Mouse (Mus musculus): ENCODE results near the gene Pnma1. TPM values are rescaled to one million over a fixed set of nuclear protein-coding genes. Genes with fewer than 3 reads are reported as not detected.

The Pnma1 gene
- total RNA-seq, 1 experiment from 2014 or later = 0.64 TPM

GRCm38 (mm10) chr12:84178052-84178451 is 29.8 kb upstream of the Pnma1 start:
- no peak for DNase-seq

- DNase-seq = no peak
Measured at GRCm38 (mm10) chr12:84176886-84177765, 28.8 kb upstream of the Pnma1 start.

GRCm38 (mm10) chr12:84176126-84176769 is 28.0 kb upstream of the Pnma1 start:
- no peak for DNase-seq

- DNase-seq = peak; percentile 89
Measured at GRCm38 (mm10) chr12:84175659-84176061, 27.4 kb upstream of the Pnma1 start.

GRCm38 (mm10) chr12:84174871-84175270 is 26.6 kb upstream of the Pnma1 start:
- DNase-seq = peak; percentile 75

- DNase-seq = peak; percentile 80
Measured at GRCm38 (mm10) chr12:84174190-84174811, 26.0 kb upstream of the Pnma1 start.

- no peak for DNase-seq
Measured at GRCm38 (mm10) chr12:84173309-84173915, 25.1 kb upstream of the Pnma1 start.

- DNase-seq = no peak
Measured at GRCm38 (mm10) chr12:84172862-84173261, 24.6 kb upstream of the Pnma1 start.

- DNase-seq = no peak
Measured at GRCm38 (mm10) chr12:84172216-84172615, 23.9 kb upstream of the Pnma1 start.

GRCm38 (mm10) chr12:84170610-84171009 is 22.3 kb upstream of the Pnma1 start:
- no peak for DNase-seq

GRCm38 (mm10) chr12:84165631-84166373 is 17.5 kb upstream of the Pnma1 start:
- DNase-seq = no peak

- no peak for DNase-seq
Measured at GRCm38 (mm10) chr12:84163586-84164110, 15.4 kb upstream of the Pnma1 start.

- no peak for DNase-seq
Measured at GRCm38 (mm10) chr12:84163133-84163532, 14.8 kb upstream of the Pnma1 start.

GRCm38 (mm10) chr12:84161616-84162433 is 13.5 kb upstream of the Pnma1 start:
- DNase-seq = no peak

- DNase-seq = no peak
Measured at GRCm38 (mm10) chr12:84161116-84161515, 12.8 kb upstream of the Pnma1 start.

GRCm38 (mm10) chr12:84160491-84160890 is 12.2 kb upstream of the Pnma1 start:
- no peak for DNase-seq

- DNase-seq = no peak
Measured at GRCm38 (mm10) chr12:84158156-84158555, 9.9 kb upstream of the Pnma1 start.

GRCm38 (mm10) chr12:84156210-84156609 is 7.9 kb upstream of the Pnma1 start:
- no peak for DNase-seq

- DNase-seq = no peak
Measured at GRCm38 (mm10) chr12:84155523-84155871, 7.2 kb upstream of the Pnma1 start.

- DNase-seq = peak; percentile 43
Measured at GRCm38 (mm10) chr12:84154786-84155522, 6.7 kb upstream of the Pnma1 start.

All from adrenal gland, postnatal 25 days (tissue).